Mouse (Mus musculus): ENCODE data around the gene Helq.

- TF ChIP-seq CTCF (IDR thresholded peaks at IDR 0.05; ENCODE audit: low read depth): peak; percentile 36
- no peak for TF ChIP-seq EP300 (optimal IDR thresholded peaks at IDR 0.05)
These were observed 22.2 kb upstream of the Helq start, which contains the start of gene Abraxas1 for GRCm38 (mm10) chr5:100820483-100821184.

Data from stomach, postnatal 0 days (tissue).